Mouse (Mus musculus): ENCODE results near the gene Ikbke. TPM values are rescaled to one million over a fixed set of nuclear protein-coding genes. Genes with fewer than 3 reads are reported as not detected.
A peak's percentile ranks its signal among the peaks of the same experiment; 100 is the strongest.
"Not testable (repeated sequence)": the region's sequence is repeated elsewhere in the genome, so short reads cannot be mapped to it uniquely, and the experiment has no call there.

Gene Ikbke
- polyA plus RNA-seq, 1 experiment from 2014 or later, result 3.9 TPM

DNA sequence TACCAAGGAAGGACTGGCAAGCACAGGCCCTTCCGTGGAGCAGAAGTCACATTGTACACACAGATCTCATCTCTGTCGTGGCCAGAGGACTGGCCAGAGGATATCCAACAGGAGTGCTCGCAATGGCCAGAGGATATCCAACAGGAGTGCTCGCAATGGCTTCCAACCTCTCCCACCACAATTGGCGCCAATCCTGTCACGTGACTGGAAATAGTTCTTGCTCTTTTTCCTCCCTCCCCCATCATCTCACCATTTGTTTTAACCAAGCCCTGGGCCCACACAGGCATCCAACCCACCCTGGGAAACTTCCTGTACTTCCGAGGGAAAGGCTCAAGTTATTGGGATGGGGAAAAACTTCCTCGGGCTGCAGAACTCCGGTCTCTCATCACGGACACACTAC is 10.6 kb downstream of the Ikbke start:
- Histone ChIP-seq H3K4me3 (ENCODE audit: low read depth, low read length) (no peak overlapping the region), H3K9me3 (ENCODE audit: low read length) (no peaks in the 10 kb centered on the region), H3K9ac (replicated peaks) (no peak overlapping the region), H3K27ac (ENCODE audit: low read depth) (no peak overlapping the region), H3K27me3 (ENCODE audit: insufficient read depth, low read length) (no peaks in the 10 kb centered on the region), H3K4me1 (ENCODE audit: insufficient read depth) (no peaks in the 10 kb centered on the region), H3K4me2 (ENCODE audit: low read depth, low read length) (no peak overlapping the region), H3K36me3 (replicated peaks; ENCODE audit: insufficient read depth, low read length) (peaks cover 18% of the 10 kb centered on the region)
- DNase-seq (no peak), ATAC-seq (no peak)
- TF ChIP-seq EP300 (IDR thresholded peaks at IDR 0.05; ENCODE audit: low read depth) (no peak), CTCF (IDR thresholded peaks at IDR 0.05; ENCODE audit: low read depth) (no peak)
- 83% methylated on average over 10 of the region's 10 CpGs for WGBS (ENCODE audit: insufficient replicate concordance)

DNA sequence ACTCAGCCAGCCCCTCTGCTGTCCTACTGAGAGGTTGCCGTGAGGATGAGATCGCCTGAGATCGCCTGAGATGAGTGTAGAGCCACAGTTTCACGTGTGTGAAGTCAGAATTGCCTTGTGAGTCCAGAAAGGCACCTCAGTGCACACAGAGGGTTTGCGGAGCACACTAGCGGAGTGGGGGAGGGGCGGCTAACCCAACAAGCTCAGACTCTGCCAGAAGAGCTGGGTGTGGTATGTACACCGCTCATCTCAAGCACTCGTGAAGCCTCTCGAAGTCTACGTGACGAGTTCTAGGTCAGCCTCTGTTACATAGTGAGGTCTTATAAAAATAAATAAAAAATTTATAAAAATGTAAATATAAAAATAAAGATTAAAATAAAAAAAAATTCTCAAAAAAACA is 15.5 kb downstream of the Ikbke start:
- WGBS (ENCODE audit: insufficient replicate concordance), result 74% methylated on average over 12 of the region's 12 CpGs
- no peak for ATAC-seq

DNA sequence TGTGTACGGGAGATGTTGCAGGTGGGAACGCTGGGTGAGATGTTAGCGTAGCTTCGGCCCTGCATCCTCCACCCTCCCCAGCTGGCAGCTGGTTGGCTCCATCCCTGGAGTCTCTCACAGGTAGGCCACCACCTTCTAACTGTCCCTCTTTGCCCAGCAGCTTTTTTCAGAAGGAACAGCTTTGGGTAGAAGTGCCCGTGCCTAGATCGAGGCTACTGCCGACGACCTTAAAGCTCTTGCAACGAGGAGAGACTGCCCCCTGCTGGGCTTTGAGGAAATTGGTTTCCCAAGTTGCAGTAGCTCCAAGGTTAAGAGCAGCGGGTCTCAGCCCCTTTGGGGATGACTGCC is 19.1 kb downstream of the Ikbke start:
- H3K27ac ChIP-seq (ENCODE audit: low read depth), result no peak overlapping the region
- H3K9ac ChIP-seq (replicated peaks), result no peak overlapping the region
- H3K27me3 ChIP-seq (ENCODE audit: insufficient read depth, low read length), result no peaks in the 10 kb centered on the region
- no peak for ATAC-seq
- no peaks in the 10 kb centered on the region for H3K9me3 ChIP-seq (ENCODE audit: low read length)
- peaks cover 19% of the 10 kb centered on the region for H3K36me3 ChIP-seq (replicated peaks; ENCODE audit: insufficient read depth, low read length)
- no peak overlapping the region for H3K4me2 ChIP-seq (ENCODE audit: low read depth, low read length)
- H3K4me3 ChIP-seq (ENCODE audit: low read depth, low read length), result no peak overlapping the region
- 39% methylated on average over 10 of the region's 10 CpGs for WGBS (ENCODE audit: insufficient replicate concordance)
- H3K4me1 ChIP-seq (ENCODE audit: insufficient read depth), result no peaks in the 10 kb centered on the region
- peak; percentile 76 for DNase-seq
- TF ChIP-seq EP300 (IDR thresholded peaks at IDR 0.05; ENCODE audit: low read depth) (no peak), CTCF (IDR thresholded peaks at IDR 0.05; ENCODE audit: low read depth) (peak; percentile 88)

More for the DNA sequence above, 15.5 kb downstream of the Ikbke start:
- Histone ChIP-seq H3K36me3 (replicated peaks; ENCODE audit: insufficient read depth, low read length) (peaks cover 11% of the 10 kb centered on the region), H3K9ac (replicated peaks) (no peak overlapping the region), H3K4me1 (ENCODE audit: insufficient read depth) (no peaks in the 10 kb centered on the region), H3K27me3 (ENCODE audit: insufficient read depth, low read length) (no peaks in the 10 kb centered on the region), H3K4me3 (ENCODE audit: low read depth, low read length) (no peak overlapping the region), H3K4me2 (ENCODE audit: low read depth, low read length) (no peak overlapping the region), H3K9me3 (ENCODE audit: low read length) (no peaks in the 10 kb centered on the region), H3K27ac (ENCODE audit: low read depth) (no peak overlapping the region)
- TF ChIP-seq CTCF (IDR thresholded peaks at IDR 0.05; ENCODE audit: low read depth), result no peak
- TF ChIP-seq EP300 (IDR thresholded peaks at IDR 0.05; ENCODE audit: low read depth), result no peak
- DNase-seq, result no peak

DNA sequence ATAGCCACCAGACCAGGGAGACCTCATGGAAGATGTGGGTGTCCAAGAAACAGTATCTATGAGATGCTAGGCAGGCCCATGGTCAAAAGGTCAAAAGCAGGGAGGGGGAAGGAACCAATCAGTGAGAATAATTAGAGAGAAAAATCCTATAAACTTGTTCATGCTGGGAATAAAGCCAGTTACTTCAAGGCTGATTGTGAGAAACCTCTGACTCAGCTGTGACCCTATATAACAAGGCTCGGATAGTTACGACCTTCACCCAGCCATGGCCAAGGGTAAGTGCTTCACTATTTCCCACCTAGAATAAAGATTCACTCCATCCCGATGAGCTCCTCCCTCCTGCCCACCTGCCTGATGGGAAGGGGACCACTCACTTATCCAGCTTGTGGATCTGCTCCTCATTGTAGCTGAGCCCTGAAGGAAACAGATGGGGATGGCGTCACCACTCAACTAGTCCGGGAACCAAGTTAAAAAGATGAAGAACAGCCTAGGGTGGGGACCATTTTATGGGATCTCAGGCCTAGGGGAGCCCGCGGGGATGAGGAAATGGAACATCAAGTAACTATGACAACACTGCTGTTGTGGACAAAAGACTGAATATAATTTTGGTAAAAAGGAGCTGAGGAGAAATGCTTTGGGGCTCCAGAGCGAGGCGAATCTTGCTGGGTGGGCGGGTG is 19.6 kb downstream of the Ikbke start:
- TF ChIP-seq EP300 (IDR thresholded peaks at IDR 0.05; ENCODE audit: low read depth) (no peak), CTCF (IDR thresholded peaks at IDR 0.05; ENCODE audit: low read depth) (no peak)
- DNase-seq, result no peak
- H3K9me3 ChIP-seq (ENCODE audit: low read length), result no peaks in the 10 kb centered on the region
- no peak overlapping the region for H3K27ac ChIP-seq (ENCODE audit: low read depth)
- no peak overlapping the region for H3K4me3 ChIP-seq (ENCODE audit: low read depth, low read length)
- H3K27me3 ChIP-seq (ENCODE audit: insufficient read depth, low read length), result no peaks in the 10 kb centered on the region
- WGBS (ENCODE audit: insufficient replicate concordance), result 74% methylated on average over 10 of the region's 10 CpGs
- peaks cover 19% of the 10 kb centered on the region for H3K36me3 ChIP-seq (replicated peaks; ENCODE audit: insufficient read depth, low read length)
- no peaks in the 10 kb centered on the region for H3K4me1 ChIP-seq (ENCODE audit: insufficient read depth)
- no peak overlapping the region for H3K9ac ChIP-seq (replicated peaks)
- no peak for ATAC-seq
- no peak overlapping the region for H3K4me2 ChIP-seq (ENCODE audit: low read depth, low read length)

DNA sequence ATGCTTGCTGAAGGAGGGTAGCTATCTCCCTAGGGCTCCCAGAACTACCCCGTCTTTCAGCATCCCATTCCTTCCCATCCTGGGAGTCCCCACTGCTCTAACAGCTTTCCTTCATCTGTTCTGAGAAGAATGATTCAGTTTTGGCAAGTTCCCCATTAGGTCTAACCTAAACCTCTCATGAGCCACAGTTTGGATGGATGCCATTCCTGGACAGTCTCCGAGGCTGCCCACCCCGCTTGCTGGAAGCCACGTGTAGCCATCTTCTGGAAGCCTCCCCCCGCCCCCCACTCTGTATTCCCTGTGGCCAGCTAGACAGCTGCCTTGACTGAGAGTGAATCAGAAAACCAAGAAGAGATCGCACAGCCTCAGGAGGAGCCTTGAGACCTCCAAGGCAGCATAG is 22.1 kb downstream of the Ikbke start:
- Histone ChIP-seq H3K36me3 (replicated peaks; ENCODE audit: insufficient read depth, low read length) (peaks cover 19% of the 10 kb centered on the region), H3K9ac (replicated peaks) (no peak overlapping the region), H3K9me3 (ENCODE audit: low read length) (no peaks in the 10 kb centered on the region), H3K27ac (ENCODE audit: low read depth) (no peak overlapping the region), H3K27me3 (ENCODE audit: insufficient read depth, low read length) (no peaks in the 10 kb centered on the region), H3K4me1 (ENCODE audit: insufficient read depth) (no peaks in the 10 kb centered on the region), H3K4me3 (ENCODE audit: low read depth, low read length) (no peak overlapping the region), H3K4me2 (ENCODE audit: low read depth, low read length) (no peak overlapping the region)
- ATAC-seq, result no peak
- no peak for DNase-seq
- 82% methylated on average over 6 of the region's 6 CpGs for WGBS (ENCODE audit: insufficient replicate concordance)
- TF ChIP-seq CTCF (IDR thresholded peaks at IDR 0.05; ENCODE audit: low read depth) (no peak), EP300 (IDR thresholded peaks at IDR 0.05; ENCODE audit: low read depth) (no peak)

DNA sequence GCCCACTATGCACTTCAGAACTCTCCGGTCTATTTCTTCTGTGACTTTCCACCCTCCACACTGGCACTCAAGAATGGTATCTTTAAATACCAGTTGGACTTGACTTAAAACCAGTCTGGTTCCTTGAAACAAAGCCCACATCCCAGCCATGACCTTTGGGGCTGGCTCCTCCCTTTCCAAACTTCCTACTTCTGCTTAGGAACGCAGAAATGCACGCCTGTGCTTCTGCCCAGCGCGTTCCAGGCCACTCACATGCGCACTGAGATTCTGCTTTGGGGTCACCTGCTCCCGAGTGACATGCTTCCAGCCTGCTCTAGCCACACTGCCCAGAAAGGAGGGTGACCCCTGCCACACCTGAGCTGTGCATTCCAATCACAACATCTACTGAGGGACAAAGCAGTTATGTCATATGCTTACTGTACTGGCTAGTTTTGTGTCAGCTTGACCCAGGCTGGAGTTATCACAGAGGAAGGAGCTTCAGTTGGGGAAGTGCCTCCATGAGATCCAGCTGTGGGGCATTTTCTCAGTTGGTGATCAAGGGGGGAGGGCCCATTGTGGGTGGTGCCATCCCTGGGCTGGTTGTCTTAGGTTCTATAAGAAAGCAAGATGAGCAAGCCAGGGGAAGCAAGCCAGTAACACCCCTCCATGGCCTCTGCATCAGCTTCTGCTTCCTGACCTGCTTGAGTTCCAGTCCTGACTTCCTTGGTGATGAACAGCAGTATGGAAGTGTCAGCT is 26.7 kb downstream of the Ikbke start:
- not testable (repeated sequence) for H3K4me2 ChIP-seq (ENCODE audit: low read depth, low read length); H3K9ac ChIP-seq (replicated peaks); H3K36me3 ChIP-seq (replicated peaks; ENCODE audit: insufficient read depth, low read length); H3K27ac ChIP-seq (ENCODE audit: low read depth); H3K4me1 ChIP-seq (ENCODE audit: insufficient read depth); H3K27me3 ChIP-seq (ENCODE audit: insufficient read depth, low read length); DNase-seq; H3K4me3 ChIP-seq (ENCODE audit: low read depth, low read length); H3K9me3 ChIP-seq (ENCODE audit: low read length)
- WGBS (ENCODE audit: insufficient replicate concordance), result 56% methylated on average over 7 of the region's 7 CpGs
- ATAC-seq, result peak; percentile 12; the same call in 1 of the 2 replicates
